ENCODE assay signal across 20 mouse cellular contexts in the genomic region with DNA sequence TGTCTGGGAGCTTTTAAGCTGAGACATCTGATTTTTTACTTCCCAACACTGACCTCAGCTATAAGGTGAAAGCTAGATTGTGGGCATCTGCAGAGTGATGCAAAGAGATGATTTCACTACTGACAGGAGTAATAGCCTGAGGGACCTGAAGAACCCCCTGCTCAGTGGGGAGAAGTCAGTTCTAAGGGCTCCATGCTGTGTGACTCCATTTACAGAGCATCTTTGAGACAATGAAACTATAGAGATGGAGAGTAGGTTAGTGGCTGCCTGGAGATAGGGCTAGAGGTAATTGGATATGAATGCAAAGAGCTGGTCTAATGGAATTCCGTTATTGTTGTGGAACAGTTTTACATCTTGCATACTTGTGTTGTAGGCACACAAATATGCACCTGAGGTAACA.
"Had no signal": no experiment of that assay in that cellular context is flagged by ENCODE, and none has a peak within 500 bp of the region (broad histone marks: within the 10 kb centered on the region; RNA-seq: fewer than 3 reads in every experiment).

No protein-coding gene starts in this region.

- H3K27me3 ChIP-seq: kidney, embryonic 15.5 days; limb, embryonic 12.5 days; limb, embryonic 15.5 days; midbrain, embryonic 13.5 days; neural tube, embryonic 15.5 days had no signal

- H3K4me3 ChIP-seq: kidney, embryonic 15.5 days; limb, embryonic 12.5 days; limb, embryonic 15.5 days; midbrain, embryonic 10.5 days; midbrain, embryonic 13.5 days; myocyte; neural tube, embryonic 15.5 days had no signal

- H3K4me2 ChIP-seq: kidney, embryonic 15.5 days; limb, embryonic 12.5 days; limb, embryonic 15.5 days; liver, embryonic 11.5 days; lung, embryonic 14.5 days; midbrain, embryonic 13.5 days; neural tube, embryonic 15.5 days had no signal

- ATAC-seq: liver, postnatal 0 days; lung, postnatal 0 days; midbrain, embryonic 13.5 days; midbrain, embryonic 16.5 days had no signal

- H3K4me1 ChIP-seq: kidney, embryonic 15.5 days; limb, embryonic 12.5 days; limb, embryonic 15.5 days had no signal

- DNase-seq: kidney, adult 8-10 months; kidney, postnatal 10 days; kidney, postnatal 4 days; left cerebral cortex, postnatal 4 days; liver, postnatal 0 days; lung, embryonic 14.5 days; thymus, adult 18-20 months; thymus, postnatal 36 days had no signal

- H3K27ac ChIP-seq: kidney, embryonic 15.5 days; limb, embryonic 12.5 days; limb, embryonic 15.5 days; liver, embryonic 14.5 days; macrophage; midbrain, embryonic 10.5 days; midbrain, embryonic 13.5 days; neural tube, embryonic 15.5 days had no signal

- H3K9ac ChIP-seq: kidney, embryonic 15.5 days; limb, embryonic 12.5 days; limb, embryonic 15.5 days; liver, embryonic 14.5 days; liver, postnatal 0 days; lung, embryonic 14.5 days; midbrain, embryonic 13.5 days; neural tube, embryonic 15.5 days had no signal

- H3K36me3 ChIP-seq: kidney, embryonic 15.5 days; limb, embryonic 12.5 days; limb, embryonic 15.5 days; midbrain, embryonic 10.5 days; midbrain, embryonic 13.5 days; neural tube, embryonic 15.5 days had no signal

- H3K9me3 ChIP-seq: kidney, embryonic 15.5 days; limb, embryonic 12.5 days; limb, embryonic 15.5 days; midbrain, embryonic 10.5 days; midbrain, embryonic 13.5 days; neural tube, embryonic 15.5 days had no signal
